Mouse (Mus musculus) lung, postnatal 4 days (tissue): ENCODE data around the gene Tnfaip8l3.

Source experiments
- DNase-seq, 2 experiments: peaks; one replicate each; pipeline ENCODE4 v3.0.0; 2021

Gene Tnfaip8l3

DNA sequence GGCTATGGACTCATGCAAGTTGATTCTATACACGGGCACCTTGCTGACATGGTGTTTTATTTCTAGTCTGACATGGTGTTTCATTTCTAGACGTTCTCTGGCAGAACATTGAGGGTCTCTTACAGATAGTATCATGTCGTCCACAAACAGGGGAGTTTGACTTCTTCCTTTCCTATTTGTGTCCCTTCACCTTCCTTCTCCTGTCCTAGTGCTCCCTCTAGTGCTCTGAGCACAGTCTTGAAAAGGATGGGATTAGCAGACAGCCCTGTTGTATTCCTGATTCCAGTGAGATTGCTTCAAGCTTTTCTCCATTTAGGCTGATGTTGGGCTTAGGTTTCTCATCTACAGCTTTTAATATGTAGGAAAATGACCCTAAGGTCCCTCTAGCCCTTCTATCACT is 81.2 kb downstream of the Tnfaip8l3 start:
- DNase-seq, result no peak

DNA sequence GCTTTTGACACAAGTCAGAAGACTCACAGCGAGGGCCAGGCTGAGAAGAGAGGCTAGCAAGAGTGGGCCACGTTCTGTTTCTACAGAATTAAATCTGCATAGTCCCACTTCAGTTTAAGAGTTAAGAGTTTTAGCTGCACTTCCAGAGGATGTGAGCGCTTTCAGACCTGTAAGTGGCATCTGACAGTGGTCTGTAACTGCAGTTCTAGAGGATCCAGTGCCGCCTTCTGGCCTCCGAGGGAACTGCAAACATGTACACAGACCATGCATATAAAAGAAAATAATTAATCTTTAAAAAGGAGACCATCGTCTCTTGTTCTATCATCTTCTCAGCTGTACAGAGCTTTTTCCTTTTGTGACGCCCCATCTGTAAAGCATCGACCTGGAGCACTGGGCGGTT is 83.3 kb downstream of the Tnfaip8l3 start:
- DNase-seq, result peak in 1 of 2 experiments; percentile 23

DNA sequence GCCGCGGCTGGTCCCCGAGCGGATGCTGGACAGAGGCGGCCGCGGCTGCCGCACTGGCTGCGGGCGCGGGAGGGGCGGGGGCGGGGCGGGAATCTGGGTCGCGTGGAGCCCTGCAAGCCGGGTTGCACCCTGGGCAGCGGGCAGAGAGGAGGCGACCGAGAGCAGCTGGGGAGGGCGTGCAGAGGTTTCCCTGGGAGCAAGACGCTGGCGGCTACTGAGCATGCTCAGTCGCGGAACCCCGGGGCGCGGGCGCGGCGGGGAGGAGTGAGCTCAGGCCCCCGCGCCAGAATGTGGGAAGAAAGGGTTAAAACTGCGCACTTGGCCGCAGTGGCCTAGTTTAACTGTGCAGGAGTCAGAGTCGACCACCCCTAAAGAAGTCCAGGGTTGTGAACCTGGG is 93.1 kb downstream of the Tnfaip8l3 start, which contains the start of gene Elmod1:
Gene Elmod1 (minus strand): TSS at position 180 of the 397 bp plus-strand sequence.
- peak; percentile 14 to 45 for DNase-seq

DNA sequence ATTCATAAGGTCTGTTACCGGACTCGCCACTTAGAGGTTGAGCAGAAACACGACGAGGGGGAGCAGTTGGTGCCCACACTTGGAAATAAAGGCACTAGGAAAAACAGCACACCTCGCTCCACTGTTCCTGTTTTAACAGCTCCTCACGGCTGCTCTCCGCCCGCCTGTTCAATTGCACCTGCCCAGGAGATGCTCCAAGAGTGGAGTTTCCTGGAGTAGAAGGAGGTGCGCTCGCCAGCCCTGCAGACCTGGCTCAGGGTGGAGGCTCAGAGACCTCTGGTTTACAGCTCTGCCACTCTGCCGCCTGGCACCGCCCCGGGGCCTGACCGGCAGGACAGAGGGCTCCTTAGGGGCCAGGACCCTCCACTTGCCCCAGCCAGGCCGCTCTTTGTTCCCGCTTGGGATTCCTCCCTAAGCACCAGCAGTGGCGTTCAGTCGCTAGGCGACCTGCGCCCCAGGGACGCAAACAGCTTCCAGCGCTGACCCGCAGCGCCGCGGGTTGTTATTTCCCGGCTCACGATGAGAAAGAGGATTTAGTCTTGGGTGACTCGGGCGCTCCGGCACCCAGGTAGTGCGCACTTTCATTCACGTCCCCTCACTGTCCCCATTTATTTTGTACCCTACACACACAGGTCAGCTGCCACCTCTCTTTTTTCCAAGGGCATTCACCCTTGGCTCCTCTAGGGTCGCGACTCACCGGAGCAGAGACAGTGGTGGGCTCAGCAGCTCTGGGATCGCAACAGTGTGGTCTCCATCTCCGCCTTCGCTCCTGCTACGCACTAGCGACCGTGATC is 93.7 kb downstream of the Tnfaip8l3 start:
- no peak for DNase-seq

DNA sequence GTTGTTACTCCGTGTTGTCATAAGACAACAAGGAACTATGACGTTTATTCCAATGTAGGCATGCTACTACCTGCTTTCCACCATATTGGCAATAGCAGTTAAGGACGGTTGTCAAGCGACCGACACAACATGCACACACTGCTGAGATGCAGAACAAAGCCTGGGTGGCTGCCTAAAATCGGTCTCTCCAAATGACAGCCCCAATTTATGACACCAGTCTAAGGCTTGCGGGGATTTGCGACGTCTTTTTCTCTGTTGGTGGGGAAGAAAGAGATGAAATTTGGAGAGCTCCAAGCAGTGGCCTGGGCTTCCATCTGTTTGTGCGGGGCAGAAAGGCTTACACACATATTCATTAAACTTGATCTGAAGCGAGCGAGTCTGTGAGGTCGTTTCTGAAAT is 94.3 kb downstream of the Tnfaip8l3 start:
- no peak for DNase-seq
